Mouse (Mus musculus) neural tube, embryonic 14.5 days (tissue): ENCODE data around the gene Eif2ak1. TPM values are rescaled to one million over a fixed set of nuclear protein-coding genes. Genes with fewer than 3 reads are reported as not detected.
A peak's percentile ranks its signal among the peaks of the same experiment; 100 is the strongest.
"Not testable (repeated sequence)": the region's sequence is repeated elsewhere in the genome, so short reads cannot be mapped to it uniquely, and the experiment has no call there.

Experiments
- ATAC-seq: fragments of 200-750 bp; cut with Nextera tagmentation; 2 replicates; pipeline ENCODE4 v1.8.0; 2017; ENCODE audit warnings: low read depth, mild to moderate bottlenecking, moderate TSS enrichment, moderate library complexity
- H3K27ac ChIP-seq: fragments of 300-500 bp; sonication (generic); 2 replicates; pipeline ENCODE4 v1.5.1; 2014; ENCODE audit warnings: low read depth, mild to moderate bottlenecking, control low read depth, low read length, moderate library complexity, mixed read lengths
- H3K27me3 ChIP-seq: fragments of 300-500 bp; sonication (generic); 2 replicates; pipeline ENCODE4 v1.6.1; 2014; ENCODE audit warnings: low read length; ENCODE audit not compliant: control insufficient read depth, insufficient read depth
- H3K36me3 ChIP-seq: fragments of 300-500 bp; sonication (generic); 2 replicates; pipeline ENCODE4 v1.6.1; 2014; ENCODE audit warnings: low read length, mixed read lengths; ENCODE audit not compliant: control insufficient read depth, insufficient read depth
- H3K4me1 ChIP-seq: fragments of 300-500 bp; sonication (generic); 2 replicates; pipeline ENCODE4 v1.6.1; 2014; ENCODE audit warnings: low read length; ENCODE audit not compliant: control insufficient read depth, insufficient read depth
- H3K4me2 ChIP-seq: fragments of 300-500 bp; sonication (generic); 2 replicates; pipeline ENCODE4 v1.6.1; 2014; ENCODE audit warnings: mild to moderate bottlenecking, low read depth, low read length, control low read depth
- H3K4me3 ChIP-seq: fragments of 300-500 bp; sonication (generic); 2 replicates; pipeline ENCODE4 v1.5.1; 2014; ENCODE audit warnings: low read depth, low read length, control low read depth, mixed read lengths
- H3K9ac ChIP-seq: fragments of 300-500 bp; sonication (generic); replicated peaks from 2 replicates; pipeline ENCODE4 v1.6.1; 2014; ENCODE audit warnings: low read depth, mild to moderate bottlenecking, control low read depth, low read length, mixed read lengths
- H3K9me3 ChIP-seq: fragments of 300-500 bp; sonication (generic); 2 replicates; pipeline ENCODE4 v1.6.1; 2016; ENCODE audit warnings: low read length; ENCODE audit not compliant: control insufficient read depth
- WGBS: fragments of 180-500 bp; shearing (Covaris S2); extraction: QIAGEN DNeasy Blood & Tissue Kit; methylation state at CpG from one replicate; pipeline ENCODE4 v1.1.7; 2014; 5-methylcytosine and 5-hydroxymethylcytosine counted together
- polyA plus RNA-seq: library from polyadenylated mRNA; unstranded; fragments of >200 nt; fragmentation: Nextera tagmentation; extraction: Ambion mirVana; gene quantifications from 2 replicates; pipeline ENCODE4 v1.2.1, GENCODE M21; 2014

The Eif2ak1 gene
- polyA plus RNA-seq, result 54.9 and 57.9 TPM in 2 replicates

DNA sequence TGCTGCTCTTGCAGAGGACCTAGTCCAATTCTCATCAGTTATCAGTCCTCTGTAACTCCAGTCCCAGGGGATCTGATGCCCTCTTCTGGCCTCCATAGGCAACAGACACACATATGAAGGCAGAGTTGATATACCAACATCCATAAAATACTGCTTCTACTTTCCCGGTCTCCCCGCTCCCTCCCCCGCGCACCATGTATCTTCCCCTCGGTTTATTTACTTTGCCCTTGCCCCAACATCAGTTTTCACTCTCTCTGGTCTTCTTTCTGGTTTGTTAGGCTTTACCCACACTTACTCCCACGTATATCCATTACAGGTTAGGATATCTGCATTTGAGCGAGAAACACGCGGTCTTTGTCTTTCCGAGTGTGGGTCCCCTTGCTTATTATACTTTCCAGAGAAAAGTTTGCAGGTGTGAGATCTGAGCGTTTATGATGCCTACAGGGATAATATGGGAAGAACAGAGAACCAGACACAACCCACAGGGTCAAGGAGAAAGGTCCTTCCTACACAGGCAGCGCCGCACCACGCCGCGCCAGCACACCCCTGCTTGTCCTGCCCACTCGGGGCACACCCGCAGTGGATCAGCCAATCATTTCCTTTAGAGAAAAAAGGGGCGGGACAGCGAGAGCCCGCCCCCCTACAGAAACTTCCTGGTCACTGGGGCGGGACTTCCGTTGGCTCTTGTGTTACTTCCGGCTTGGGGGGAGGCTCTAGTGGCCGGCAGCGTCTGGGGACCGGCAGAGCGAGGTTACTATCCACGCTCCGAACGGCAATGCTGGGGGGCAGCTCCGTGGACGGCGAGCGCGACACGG, at the start of gene Eif2ak1:
Eif2ak1 (plus strand) TSS at position 673 of the 815 bp plus-strand sequence.
- ATAC-seq, result peak; percentile 100
- under 1% methylated on average over 37 of the region's 37 CpGs for WGBS
- no peaks in the 10 kb centered on the region for H3K27me3 ChIP-seq
- H3K36me3 ChIP-seq, result no peaks in the 10 kb centered on the region
- H3K9me3 ChIP-seq, result no peaks in the 10 kb centered on the region
- H3K4me3 ChIP-seq, result peak within 1 kb of the TSS; percentile 73
- peaks cover 8% of the 10 kb centered on the region for H3K4me1 ChIP-seq
- H3K9ac ChIP-seq, result peak within 1 kb of the TSS; percentile 64
- H3K4me2 ChIP-seq, result peak within 1 kb of the TSS; percentile 78
- peak within 1 kb of the TSS; percentile 71 for H3K27ac ChIP-seq

- no peak for ATAC-seq
- H3K36me3 ChIP-seq, result no peaks in the 10 kb centered on the region
- H3K27ac ChIP-seq, result no peak overlapping the region
- no peaks in the 10 kb centered on the region; the same call in 1 of the 2 replicates for H3K27me3 ChIP-seq
- H3K9ac ChIP-seq, result no peak overlapping the region
- H3K4me3 ChIP-seq, result no peak overlapping the region
- WGBS, result 90% methylated on average over 7 of the region's 8 CpGs
- H3K4me1 ChIP-seq, result no peaks in the 10 kb centered on the region
- H3K4me2 ChIP-seq, result no peak overlapping the region
- no peaks in the 10 kb centered on the region for H3K9me3 ChIP-seq
Measured at GRCm38 (mm10) chr5:143781951-143782350, 35.6 kb upstream of the Eif2ak1 start.

DNA sequence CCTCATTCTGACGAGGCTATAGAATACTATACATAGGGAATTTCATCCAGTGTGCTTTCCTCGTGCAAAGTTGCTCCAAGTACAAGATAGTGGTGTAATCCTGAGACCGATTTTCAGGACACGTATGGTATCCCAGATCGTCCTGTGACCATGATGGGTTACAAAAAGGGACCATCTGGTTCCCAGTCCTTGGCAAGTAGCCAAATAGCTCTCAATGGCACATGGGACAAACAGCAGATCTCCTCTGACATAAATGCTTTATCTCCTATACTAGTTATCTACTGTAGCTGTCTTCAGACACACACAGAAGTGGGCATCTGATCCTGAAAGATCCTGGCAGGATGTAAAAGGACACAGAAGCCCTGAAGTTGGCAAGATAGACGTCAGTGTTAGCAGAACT, 32.2 kb upstream of the Eif2ak1 start:
- Histone ChIP-seq H3K4me3 (no peak overlapping the region), H3K9me3 (no peaks in the 10 kb centered on the region), H3K27ac (no peak overlapping the region), H3K27me3 (no peaks in the 10 kb centered on the region; the same call in 1 of the 2 replicates), H3K36me3 (no peaks in the 10 kb centered on the region), H3K9ac (no peak overlapping the region), H3K4me1 (no peaks in the 10 kb centered on the region), H3K4me2 (no peak overlapping the region)
- no peak for ATAC-seq
- 73% methylated on average over 6 of the region's 6 CpGs for WGBS

- not testable (repeated sequence) for H3K36me3 ChIP-seq, H3K27ac ChIP-seq, H3K9ac ChIP-seq, H3K27me3 ChIP-seq, H3K9me3 ChIP-seq, H3K4me3 ChIP-seq, H3K4me1 ChIP-seq, ATAC-seq, H3K4me2 ChIP-seq
- 87% methylated on average over 6 of the region's 6 CpGs for WGBS
Measured at GRCm38 (mm10) chr5:143801216-143801615, 16.4 kb upstream of the Eif2ak1 start.

DNA sequence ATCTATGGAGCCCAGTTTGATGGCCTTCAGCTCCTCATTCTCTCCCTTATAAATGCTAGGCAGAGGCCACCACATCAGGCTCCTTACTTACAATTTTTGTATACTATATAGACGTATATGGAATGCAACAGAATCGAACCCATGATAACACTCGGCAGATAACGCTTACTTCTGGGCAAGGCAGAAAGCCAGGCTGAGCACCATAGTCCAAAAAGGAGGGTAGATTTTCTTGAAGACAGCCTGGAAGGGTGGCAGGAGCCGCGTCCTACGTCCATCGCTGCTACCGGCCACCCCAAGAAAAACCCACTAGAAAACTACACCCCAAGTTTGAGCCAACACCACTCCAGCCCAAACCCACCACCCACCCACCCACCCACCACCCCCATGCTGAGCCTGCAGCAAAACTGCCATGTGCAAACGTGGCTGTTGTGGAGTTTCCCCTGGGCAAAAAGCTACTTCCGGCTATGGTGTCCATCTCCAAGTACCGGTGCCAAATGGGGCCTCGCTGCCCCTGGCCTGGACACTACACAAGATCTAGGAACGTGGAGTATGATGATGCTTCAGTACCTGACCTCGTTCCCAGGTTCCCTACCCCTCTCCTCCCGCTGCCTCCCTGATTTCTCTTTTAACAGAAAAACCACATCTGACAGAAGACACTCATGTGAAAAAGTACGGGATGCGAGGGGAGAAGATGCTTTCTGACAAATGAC, 13.4 kb upstream of the Eif2ak1 start:
- H3K9me3 ChIP-seq, result no peaks in the 10 kb centered on the region
- H3K27ac ChIP-seq, result no peak overlapping the region
- H3K27me3 ChIP-seq, result no peaks in the 10 kb centered on the region
- 89% methylated on average over 18 of the region's 18 CpGs for WGBS
- H3K4me3 ChIP-seq, result no peak overlapping the region
- no peak overlapping the region for H3K4me2 ChIP-seq
- H3K36me3 ChIP-seq, result no peaks in the 10 kb centered on the region
- ATAC-seq, result no peak
- no peak overlapping the region for H3K9ac ChIP-seq
- no peaks in the 10 kb centered on the region for H3K4me1 ChIP-seq

DNA sequence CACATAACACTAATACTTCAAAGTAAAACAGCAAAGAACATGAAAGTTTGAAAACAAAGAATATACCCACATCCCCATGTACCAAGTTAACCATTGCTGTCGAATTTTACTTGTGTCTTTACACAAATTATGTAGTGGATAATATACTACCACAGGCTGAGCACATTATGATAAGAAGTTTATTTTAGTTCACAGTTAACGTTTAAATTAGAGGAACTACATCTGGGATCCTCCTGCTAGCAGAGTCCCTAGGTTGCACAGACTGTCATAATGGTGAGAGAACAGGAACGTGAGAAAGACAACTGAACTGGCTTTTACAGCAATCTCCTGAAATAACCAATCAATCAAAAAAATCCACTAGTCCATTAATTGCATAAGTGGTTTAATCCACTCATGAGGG, 10.3 kb upstream of the Eif2ak1 start:
- Histone ChIP-seq H3K9me3 (no peaks in the 10 kb centered on the region), H3K4me2 (no peak overlapping the region), H3K27ac (no peak overlapping the region), H3K36me3 (no peaks in the 10 kb centered on the region), H3K4me1 (no peaks in the 10 kb centered on the region), H3K4me3 (no peak overlapping the region), H3K9ac (no peak overlapping the region), H3K27me3 (no peaks in the 10 kb centered on the region)
- WGBS, result 78% methylated on average over 3 of the region's 3 CpGs
- ATAC-seq, result no peak

GRCm38 (mm10) chr5:143809421-143810090, 8.0 kb upstream of the Eif2ak1 start:
- no peak for ATAC-seq
- Histone ChIP-seq H3K36me3 (no peaks in the 10 kb centered on the region), H3K9me3 (no peaks in the 10 kb centered on the region), H3K27ac (no peak overlapping the region), H3K9ac (no peak overlapping the region), H3K4me1 (no peaks in the 10 kb centered on the region), H3K4me3 (no peak overlapping the region), H3K27me3 (no peaks in the 10 kb centered on the region), H3K4me2 (no peak overlapping the region)
- 80% methylated on average over 3 of the region's 3 CpGs for WGBS

- Histone ChIP-seq H3K4me3 (no peak overlapping the region), H3K4me2 (no peak overlapping the region), H3K9me3 (no peaks in the 10 kb centered on the region), H3K9ac (no peak overlapping the region), H3K27ac (no peak overlapping the region), H3K27me3 (no peaks in the 10 kb centered on the region), H3K36me3 (no peaks in the 10 kb centered on the region), H3K4me1 (no peaks in the 10 kb centered on the region)
- WGBS, result 94% methylated on average over 5 of the region's 5 CpGs
- ATAC-seq, result no peak
Measured at GRCm38 (mm10) chr5:143811653-143812052, 5.9 kb upstream of the Eif2ak1 start.

DNA sequence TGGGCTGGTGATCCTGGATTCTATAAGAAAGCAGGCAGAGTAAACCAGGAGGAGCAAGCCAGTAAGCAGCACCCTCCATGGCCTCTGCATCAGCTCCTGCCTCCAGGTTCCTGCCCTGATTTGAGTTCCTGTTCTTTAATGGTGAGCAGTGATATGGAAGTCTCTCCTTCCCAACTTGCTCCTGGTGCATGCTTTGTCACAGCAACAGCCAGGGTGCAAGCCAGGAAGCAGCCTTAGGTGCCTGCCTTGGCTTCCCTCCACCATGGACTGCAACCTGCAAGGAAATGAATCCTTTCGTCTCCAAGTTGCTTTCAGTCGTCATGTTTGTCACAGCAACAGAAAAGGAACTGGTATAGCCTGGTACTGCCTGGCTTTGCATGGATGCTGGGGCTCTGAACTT, 3.0 kb upstream of the Eif2ak1 start:
- H3K27me3 ChIP-seq, result no peaks in the 10 kb centered on the region
- H3K27ac ChIP-seq, result no peak overlapping the region
- H3K4me1 ChIP-seq, result peaks cover 8% of the 10 kb centered on the region
- no peaks in the 10 kb centered on the region for H3K36me3 ChIP-seq
- no peaks in the 10 kb centered on the region for H3K9me3 ChIP-seq
- no peak overlapping the region for H3K4me3 ChIP-seq
- ATAC-seq, result no peak
- no peak overlapping the region for H3K4me2 ChIP-seq
- H3K9ac ChIP-seq, result no peak overlapping the region
- WGBS, result 72% methylated on average over 2 of the region's 2 CpGs
